Mouse (Mus musculus) ES-E14 (cell line): ENCODE results near the gene Kdsr. TPM values are rescaled to one million over a fixed set of nuclear protein-coding genes. Genes with fewer than 3 reads are reported as not detected.

Experiments used
- DNase-seq: peaks from one replicate; pipeline ENCODE4 v3.0.0-alpha.2; 2013; ENCODE audit warnings: low read depth, low spot score
- H3K27ac ChIP-seq: 2 replicates; pipeline ENCODE4 v1.5.1; 2012; ENCODE audit warnings: low read depth, mild to moderate bottlenecking, low read length, moderate library complexity, mixed read lengths; ENCODE audit not compliant: poor library complexity, insufficient read depth, severe bottlenecking
- H3K36me3 ChIP-seq: 2 replicates; pipeline ENCODE4 v1.6.1; 2012; ENCODE audit warnings: mild to moderate bottlenecking, low read length, moderate library complexity, mixed read lengths; ENCODE audit not compliant: control insufficient read depth, poor library complexity, insufficient read depth, severe bottlenecking
- H3K4me1 ChIP-seq, 2 experiments: fragments of 150-350 bp in 1 of 2; sonication (generic) in 1 of 2; 2 replicates each; pipeline ENCODE4 v1.6.1; 2012; ENCODE audit warnings: low read length in 2 of 2, mild to moderate bottlenecking in 1 of 2, mixed read lengths in 1 of 2; ENCODE audit not compliant: control insufficient read depth in 2 of 2, insufficient read depth in 2 of 2, poor library complexity in 1 of 2
- H3K4me3 ChIP-seq, 2 experiments: fragments of 150-350 bp in 1 of 2; sonication (generic) in 1 of 2; 2 replicates each; pipeline ENCODE4 v1.5.1; 2012; ENCODE audit warnings: low read length in 2 of 2, low read depth in 1 of 2, mild to moderate bottlenecking in 1 of 2, mixed read lengths in 1 of 2; ENCODE audit not compliant: insufficient read depth in 1 of 2, poor library complexity in 1 of 2, severe bottlenecking in 1 of 2
- H3K9ac ChIP-seq: 2 replicates; pipeline ENCODE4 v1.6.1; 2012; ENCODE audit warnings: low read depth, mild to moderate bottlenecking, low read length, mixed read lengths; ENCODE audit not compliant: poor library complexity, insufficient read depth, severe bottlenecking
- H3K9me3 ChIP-seq: fragments of 150-350 bp; sonication (generic); 2 replicates; pipeline ENCODE4 v1.6.1; 2012; ENCODE audit warnings: low read depth, mild to moderate bottlenecking, low read length; ENCODE audit not compliant: control insufficient read depth, insufficient read depth
- CHD2 ChIP-seq: IDR thresholded peaks from 2 replicates; pipeline ENCODE4 v1.6.1; 2014; ENCODE audit warnings: mild to moderate bottlenecking, low read depth, low read length, inconsistent platforms
- HCFC1 ChIP-seq: IDR thresholded peaks from 2 replicates; pipeline ENCODE4 v1.6.1; 2012; ENCODE audit warnings: low read length, inconsistent platforms, borderline replicate concordance; ENCODE audit not compliant: insufficient read depth
- MAFK ChIP-seq: IDR thresholded peaks from 2 replicates; pipeline ENCODE4 v1.6.1; 2014; ENCODE audit warnings: mild to moderate bottlenecking, low read depth, low read length, inconsistent platforms; ENCODE audit not compliant: insufficient read depth
- ZC3H11A ChIP-seq: IDR thresholded peaks from 2 replicates; pipeline ENCODE4 v1.6.1; 2012; ENCODE audit warnings: low read depth, mild to moderate bottlenecking, inconsistent platforms, low read length, borderline replicate concordance
- ZNF384 ChIP-seq: IDR thresholded peaks from 2 replicates; pipeline ENCODE4 v1.6.1; 2012; ENCODE audit warnings: low read depth, low read length, inconsistent platforms
- in situ Hi-C, 2 experiments: fragments of 600-800 bp; cut with MboI; formaldehyde crosslinking; loops; one replicate each; pipeline ENCODE4 v1.15.1; 2025; ENCODE audit warnings: low sequenced_read_pairs in 2 of 2, inconsistent platforms in 1 of 2; ENCODE audit not compliant: unreplicated experiment in 2 of 2
- total RNA-seq: library from RNA; depleted of rRNA; stranded (reverse); fragments of 300-350 nt; gene quantifications from 2 replicates; pipeline ENCODE4 v1.2.3, GENCODE M21; 2012

Kdsr gene
- total RNA-seq, 1 experiment, result 29.9 TPM

DNA sequence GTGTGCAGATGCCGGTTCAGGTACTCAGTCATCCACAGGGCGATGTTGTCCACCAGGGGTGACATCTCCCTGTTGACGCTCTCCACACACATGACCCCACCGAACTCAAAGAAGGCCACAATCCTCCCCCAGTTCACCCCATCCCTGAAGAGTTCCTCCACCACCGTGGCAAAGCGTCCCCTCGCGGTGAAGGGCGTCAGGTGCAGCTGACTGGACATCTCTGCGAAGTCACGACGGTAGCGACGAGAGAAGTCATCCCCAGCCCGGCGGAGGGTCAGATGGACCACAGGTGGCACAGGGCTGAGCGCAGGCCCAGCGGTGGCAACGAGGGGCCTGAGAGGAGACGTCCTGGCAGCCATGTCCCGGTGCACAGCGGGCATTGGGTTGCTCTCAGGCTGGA is 47.2 kb downstream of the Kdsr start:
- Histone ChIP-seq H3K27ac (no peak overlapping the region), H3K36me3 (no peaks in the 10 kb centered on the region), H3K4me3 (peak overlapping the region in 1 of 2 experiments; percentile 31; a peak in 1 of 4 replicates), H3K9ac (no peak overlapping the region), H3K4me1 (peaks cover 0 to 6% of the 10 kb centered on the region in 2 experiments; a peak in 2 of 4 replicates), H3K9me3 (no peaks in the 10 kb centered on the region)
- TF ChIP-seq ZNF384, result no peak
- TF ChIP-seq ZC3H11A, result no peak
- no peak for TF ChIP-seq HCFC1
- TF ChIP-seq CHD2, result no peak
- TF ChIP-seq MAFK, result no peak
- in situ Hi-C loops, result no loop called here
- DNase-seq, result no peak

DNA sequence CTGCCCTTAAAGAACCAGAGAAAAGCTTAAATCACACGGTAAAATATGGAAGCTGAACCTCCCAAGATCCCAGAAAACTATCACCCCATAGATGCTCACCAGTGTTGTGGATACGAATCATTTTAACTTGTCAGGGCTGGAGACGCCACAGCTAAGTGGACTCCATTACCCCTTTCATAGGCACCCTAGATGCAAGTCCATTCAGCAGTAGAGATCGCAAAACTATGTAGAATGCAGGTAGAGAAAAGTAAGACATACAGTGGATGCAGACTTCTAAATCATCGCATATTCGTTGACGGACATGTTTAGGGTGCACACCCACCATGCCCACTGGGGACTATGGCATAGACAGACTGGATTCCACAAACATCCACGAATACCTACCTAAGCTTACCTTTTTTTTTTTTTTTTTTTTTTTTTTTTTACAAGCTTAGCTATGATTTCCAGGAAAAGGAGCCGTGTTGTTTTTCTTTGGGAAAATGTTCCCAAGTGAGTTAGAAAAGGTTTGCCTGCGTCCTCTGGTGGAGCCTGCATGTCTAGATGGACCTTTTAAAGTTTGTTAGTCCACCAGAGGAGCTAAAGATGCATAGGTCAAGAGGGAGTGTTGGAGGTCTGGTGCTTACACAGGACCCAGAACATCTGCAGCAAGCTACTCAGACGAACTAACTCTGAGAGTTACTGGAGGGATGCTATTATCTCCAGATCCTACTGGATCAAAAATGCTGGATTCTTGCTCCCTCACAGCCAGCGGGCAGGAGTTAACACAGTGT is 48.0 kb downstream of the Kdsr start:
- TF ChIP-seq ZNF384, result peak; percentile 29; the same call in 1 of the 2 replicates
- TF ChIP-seq HCFC1, result no peak
- DNase-seq, result no peak
- Histone ChIP-seq H3K27ac (no peak overlapping the region), H3K9ac (no peak overlapping the region), H3K36me3 (no peaks in the 10 kb centered on the region), H3K4me1 (peaks cover 0 to 6% of the 10 kb centered on the region in 2 experiments; a peak in 2 of 4 replicates), H3K4me3 (no peak overlapping the region), H3K9me3 (no peaks in the 10 kb centered on the region)
- in situ Hi-C loops, result no loop called here

GRCm38 (mm10) chr1:106710202-106710601 is 49.3 kb downstream of the Kdsr start:
- peaks cover 0 to 6% of the 10 kb centered on the region in 2 experiments; a peak in 2 of 4 replicates for H3K4me1 ChIP-seq
- in situ Hi-C loops, result no loop called here
- no peak overlapping the region for H3K27ac ChIP-seq
- no peak for DNase-seq
- no peaks in the 10 kb centered on the region for H3K9me3 ChIP-seq
- no peak for TF ChIP-seq ZNF384
- TF ChIP-seq HCFC1, result no peak
- TF ChIP-seq MAFK, result no peak
- no peak for TF ChIP-seq CHD2
- TF ChIP-seq ZC3H11A, result no peak
- H3K4me3 ChIP-seq, result no peak overlapping the region
- H3K9ac ChIP-seq, result no peak overlapping the region
- no peaks in the 10 kb centered on the region for H3K36me3 ChIP-seq

DNA sequence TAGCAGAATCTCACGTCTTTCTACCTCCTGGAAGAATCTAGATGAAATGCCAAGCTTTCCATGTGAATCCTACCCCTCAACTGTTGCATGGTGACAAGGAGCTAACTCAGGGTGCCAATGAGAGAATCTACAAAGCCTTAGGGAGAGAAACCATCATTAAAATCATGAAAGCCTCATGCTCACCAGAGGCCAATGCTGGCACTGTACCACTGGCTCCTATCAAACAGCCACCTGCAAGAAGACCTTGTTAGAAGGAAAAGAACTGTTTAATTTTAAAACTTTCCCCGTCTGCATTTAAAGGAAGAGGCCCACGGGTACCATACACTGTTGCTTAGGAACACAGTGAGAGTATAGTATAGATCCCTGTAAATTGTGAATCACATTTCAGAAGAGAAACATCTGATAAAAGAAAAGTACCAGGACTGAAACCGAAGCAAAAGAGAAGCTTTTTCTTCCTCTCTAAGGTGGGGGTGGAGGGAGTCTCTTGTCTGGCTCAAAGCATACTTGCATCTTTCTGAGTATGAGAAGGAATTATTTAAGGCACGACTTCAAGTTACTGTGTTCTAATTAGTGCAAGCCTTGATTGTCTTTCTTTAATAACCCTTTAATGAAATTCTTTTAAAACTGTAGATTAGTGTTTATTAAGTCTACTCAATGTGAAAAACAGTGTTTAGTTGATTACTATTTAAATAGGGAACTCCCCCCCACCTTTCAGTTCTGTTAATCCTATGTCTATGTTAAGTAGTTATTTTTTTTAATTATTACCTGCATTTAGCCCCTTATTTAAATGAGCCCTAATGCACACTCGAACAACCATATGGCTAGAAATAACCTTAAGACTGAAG is 52.3 kb downstream of the Kdsr start:
- TF ChIP-seq CHD2 (no peak), ZC3H11A (no peak), HCFC1 (no peak), ZNF384 (no peak), MAFK (no peak)
- Histone ChIP-seq H3K36me3 (no peaks in the 10 kb centered on the region), H3K9me3 (no peaks in the 10 kb centered on the region), H3K9ac (no peak overlapping the region), H3K4me1 (peaks cover 0 to under 1% of the 10 kb centered on the region in 2 experiments; a peak in 1 of 4 replicates), H3K27ac (no peak overlapping the region), H3K4me3 (no peak overlapping the region)
- no peak for DNase-seq
- in situ Hi-C loops, result loop anchor here in 1 of 2 experiments (10.0 kb wide), 1 partner anchor 282 kb away; no protein-coding TSS in a partner anchor
